Mouse (Mus musculus): ENCODE results near the gene Itgb7.

- TF ChIP-seq CTCF (IDR thresholded peaks at IDR 0.05; ENCODE audit: low read depth), result peak; percentile 79
- TF ChIP-seq EP300 (IDR thresholded peaks at IDR 0.05; ENCODE audit: low read depth), result no peak
Measured at GRCm38 (mm10) chr15:102239260-102239590, 7.5 kb upstream of the Itgb7 start.
